Mouse (Mus musculus): Measurements from ENCODE around the gene Rps6kb2. TPM values are rescaled to one million over a fixed set of nuclear protein-coding genes. Genes with fewer than 3 reads are reported as not detected.

The Rps6kb2 gene
- polyA plus RNA-seq, 1 experiment from 2014 or later: 59.7 TPM

- Histone ChIP-seq H3K27ac (peak overlapping the region; percentile 12; the same call in 1 of the 2 replicates), H3K4me1 (peaks cover 36% of the 10 kb centered on the region), H3K9me3 (no peaks in the 10 kb centered on the region), H3K4me3 (no peak overlapping the region), H3K4me2 (replicated peaks) (no peak overlapping the region), H3K9ac (no peak overlapping the region), H3K36me3 (peaks cover 61% of the 10 kb centered on the region), H3K27me3 (no peaks in the 10 kb centered on the region)
- WGBS: 60% methylated on average over 2 of the region's 2 CpGs
- ATAC-seq (ENCODE audit: insufficient number of reproducible peaks, insufficient read depth, low FRiP score, low TSS enrichment): no peak
Observed at GRCm38 (mm10) chr19:4196048-4196447, 32.9 kb upstream of the Rps6kb2 start.

GRCm38 (mm10) chr19:4194776-4195650 lies 31.9 kb upstream of the Rps6kb2 start:
- no peak overlapping the region for H3K4me3 ChIP-seq

GRCm38 (mm10) chr19:4194021-4194724 lies 31.0 kb upstream of the Rps6kb2 start:
- ATAC-seq (ENCODE audit: insufficient number of reproducible peaks, insufficient read depth, low FRiP score, low TSS enrichment): no peak
- Histone ChIP-seq H3K4me3 (no peak overlapping the region), H3K9me3 (no peaks in the 10 kb centered on the region), H3K4me2 (replicated peaks) (peak overlapping the region; percentile 90; the same call in 1 of the 2 replicates), H3K9ac (no peak overlapping the region), H3K27ac (no peak overlapping the region), H3K4me1 (peaks cover 23% of the 10 kb centered on the region), H3K36me3 (peaks cover 53% of the 10 kb centered on the region), H3K27me3 (no peaks in the 10 kb centered on the region)
- WGBS: 92% methylated on average over 8 of the region's 8 CpGs

More at GRCm38 (mm10) chr19:4194776-4195650, 31.9 kb upstream of the Rps6kb2 start:
- H3K4me2 ChIP-seq (replicated peaks): no peak overlapping the region
- H3K4me1 ChIP-seq: peaks cover 26% of the 10 kb centered on the region
- H3K36me3 ChIP-seq: peaks cover 56% of the 10 kb centered on the region
- H3K27ac ChIP-seq: no peak overlapping the region
- WGBS: 82% methylated on average over 12 of the region's 12 CpGs
- no peaks in the 10 kb centered on the region for H3K27me3 ChIP-seq
- no peak for ATAC-seq (ENCODE audit: insufficient number of reproducible peaks, insufficient read depth, low FRiP score, low TSS enrichment)
- no peaks in the 10 kb centered on the region for H3K9me3 ChIP-seq
- H3K9ac ChIP-seq: no peak overlapping the region

DNA sequence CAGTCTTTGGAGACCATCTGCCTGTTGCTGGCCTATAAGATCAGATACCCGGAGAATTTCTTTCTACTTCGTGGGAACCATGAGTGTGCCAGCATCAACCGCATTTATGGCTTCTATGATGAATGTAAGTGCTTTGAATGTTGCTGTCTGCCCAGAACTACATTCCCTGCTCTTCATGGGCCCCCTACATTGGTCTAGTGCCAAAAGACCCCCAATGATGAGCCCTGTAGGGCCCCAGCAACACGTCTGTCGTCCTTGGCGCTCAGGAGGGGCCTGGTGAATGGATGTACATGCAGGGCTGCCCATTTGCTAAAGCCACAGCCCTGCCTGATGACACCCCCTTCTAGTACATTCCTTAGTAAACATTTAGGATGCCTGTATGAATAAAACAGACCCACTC lies 30.0 kb upstream of the Rps6kb2 start:
- no peak for ATAC-seq (ENCODE audit: insufficient number of reproducible peaks, insufficient read depth, low FRiP score, low TSS enrichment)
- no peaks in the 10 kb centered on the region for H3K27me3 ChIP-seq
- H3K4me1 ChIP-seq: peaks cover 23% of the 10 kb centered on the region
- H3K36me3 ChIP-seq: peaks cover 50% of the 10 kb centered on the region
- H3K4me2 ChIP-seq (replicated peaks): peak overlapping the region; percentile 90
- peak overlapping the region; percentile 68 for H3K4me3 ChIP-seq
- 69% methylated on average over 6 of the region's 6 CpGs for WGBS
- H3K27ac ChIP-seq: no peak overlapping the region
- H3K9ac ChIP-seq: peak overlapping the region; percentile 95
- no peaks in the 10 kb centered on the region for H3K9me3 ChIP-seq

GRCm38 (mm10) chr19:4192251-4192985 lies 29.3 kb upstream of the Rps6kb2 start:
- Histone ChIP-seq H3K9ac (peak overlapping the region; percentile 95), H3K9me3 (no peaks in the 10 kb centered on the region), H3K27me3 (no peaks in the 10 kb centered on the region), H3K4me3 (peak overlapping the region; percentile 68), H3K27ac (peak overlapping the region; percentile 96), H3K36me3 (peaks cover 45% of the 10 kb centered on the region), H3K4me2 (replicated peaks) (peak overlapping the region; percentile 90), H3K4me1 (peaks cover 23% of the 10 kb centered on the region)
- ATAC-seq (ENCODE audit: insufficient number of reproducible peaks, insufficient read depth, low FRiP score, low TSS enrichment): no peak
- WGBS: under 1% methylated on average over 51 of the region's 52 CpGs

DNA sequence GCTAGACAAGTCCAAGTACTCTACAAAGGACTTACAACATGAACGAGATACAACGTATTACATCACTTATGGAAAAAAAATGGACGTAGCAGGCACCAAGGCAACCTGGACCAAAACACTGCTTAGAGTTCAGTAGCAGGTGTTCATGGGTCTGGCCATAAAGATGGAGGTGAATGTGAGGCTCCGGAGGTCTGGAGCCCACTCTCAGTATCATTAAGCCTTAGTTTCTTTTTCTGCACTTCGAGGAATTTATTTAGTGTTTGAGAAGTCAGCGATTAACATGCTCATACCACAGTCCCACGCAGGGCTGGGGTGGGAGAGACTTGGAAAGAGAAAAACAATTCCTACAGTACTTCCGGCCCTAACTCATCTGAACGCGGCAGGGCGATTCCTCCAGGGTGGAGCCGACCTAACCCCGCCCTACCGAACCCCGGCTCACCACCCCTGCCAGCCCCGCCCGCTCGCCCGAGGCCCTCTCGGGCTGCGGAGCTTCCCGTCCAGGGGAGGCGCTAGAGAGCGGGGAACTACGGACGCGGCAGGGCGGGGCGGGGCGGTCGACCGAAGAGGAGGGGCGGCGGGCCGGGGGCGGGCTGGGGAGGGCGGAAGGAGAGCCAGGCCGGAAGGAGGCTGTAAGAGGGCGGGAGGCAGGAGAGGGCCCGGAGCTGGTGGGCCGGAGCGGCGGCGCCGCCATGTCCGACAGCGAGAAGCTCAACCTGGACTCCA lies 28.5 kb upstream of the Rps6kb2 start, which contains the start of gene Ppp1ca:
Gene Ppp1ca (plus strand): TSS at position 538 of the 723 bp plus-strand sequence.
- ATAC-seq (ENCODE audit: insufficient number of reproducible peaks, insufficient read depth, low FRiP score, low TSS enrichment): peak; percentile 85
- Histone ChIP-seq H3K4me3 (peak within 1 kb of the TSS; percentile 68), H3K27me3 (no peaks in the 10 kb centered on the region), H3K4me2 (replicated peaks) (peak within 1 kb of the TSS; percentile 90), H3K9ac (peak within 1 kb of the TSS; percentile 95), H3K36me3 (peaks cover 38% of the 10 kb centered on the region), H3K9me3 (no peaks in the 10 kb centered on the region), H3K27ac (peak within 1 kb of the TSS; percentile 96), H3K4me1 (peaks cover 21% of the 10 kb centered on the region)
- WGBS: 8% methylated on average over 27 of the region's 47 CpGs

DNA sequence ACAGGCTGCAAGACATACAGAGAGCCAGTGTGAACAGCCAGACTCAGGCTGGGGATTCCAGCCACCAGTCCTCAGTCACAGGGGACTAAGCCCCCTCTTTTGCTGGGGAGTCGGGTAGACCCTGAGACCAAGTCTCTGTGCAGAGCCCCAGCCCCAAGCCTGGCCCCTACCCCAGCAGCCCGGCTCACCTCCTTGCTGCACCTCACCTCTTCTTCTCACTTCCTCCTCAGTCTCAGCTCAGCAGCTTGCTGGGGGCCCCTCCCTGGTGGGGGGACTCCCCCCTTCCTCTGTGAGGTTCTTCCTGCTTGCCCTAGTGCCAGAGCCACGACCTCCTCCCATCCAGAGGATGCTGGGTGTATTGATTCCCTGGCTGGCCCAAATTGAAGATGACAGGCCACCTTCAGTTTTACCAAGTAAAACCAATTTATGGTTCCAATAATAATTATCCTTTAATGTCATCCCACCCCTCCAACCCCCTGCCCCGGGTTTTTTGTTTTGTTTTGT lies 27.7 kb upstream of the Rps6kb2 start, which contains the start of gene Tbc1d10c:
Gene Tbc1d10c (minus strand): TSS at position 454 of the 504 bp plus-strand sequence.
- Histone ChIP-seq H3K9ac (peak within 1 kb of the TSS; percentile 95), H3K36me3 (peaks cover 30% of the 10 kb centered on the region), H3K9me3 (no peaks in the 10 kb centered on the region), H3K4me3 (peak within 1 kb of the TSS; percentile 68), H3K27ac (peak within 1 kb of the TSS; percentile 96), H3K4me1 (peaks cover 13% of the 10 kb centered on the region), H3K27me3 (no peaks in the 10 kb centered on the region), H3K4me2 (replicated peaks) (peak within 1 kb of the TSS; percentile 90)
- ATAC-seq (ENCODE audit: insufficient number of reproducible peaks, insufficient read depth, low FRiP score, low TSS enrichment): no peak
- 61% methylated on average over 4 of the region's 4 CpGs for WGBS

DNA sequence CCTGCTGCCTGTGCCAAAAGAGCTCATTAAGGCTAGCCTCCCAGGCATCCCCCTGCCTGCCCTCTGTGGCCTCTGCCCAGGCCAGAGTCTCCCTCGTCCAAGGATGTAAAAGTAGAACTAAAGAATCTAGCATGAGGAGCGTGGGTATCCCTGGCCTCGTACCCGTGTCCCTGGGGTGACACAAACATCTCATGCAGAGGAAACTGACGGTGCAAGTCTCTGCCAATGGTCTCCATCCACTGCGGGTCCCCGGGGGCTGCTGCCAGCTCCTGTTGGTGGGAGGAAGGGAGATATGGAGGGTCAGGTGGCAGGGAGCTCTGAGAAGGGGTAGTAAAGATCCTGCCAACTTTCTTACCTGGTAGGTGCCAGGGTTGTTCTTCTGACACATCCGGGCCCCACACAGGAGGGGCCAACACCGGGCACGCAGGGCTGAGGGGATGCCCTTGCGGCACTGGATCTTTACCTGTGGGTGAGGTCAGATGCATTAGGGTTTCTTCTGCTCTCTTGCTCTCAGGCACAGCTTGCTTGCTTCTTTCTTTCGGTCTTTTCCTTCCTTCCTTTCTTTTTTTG lies 26.0 kb upstream of the Rps6kb2 start:
- Histone ChIP-seq H3K4me1 (peaks cover 26% of the 10 kb centered on the region), H3K4me3 (no peak overlapping the region), H3K27me3 (no peaks in the 10 kb centered on the region), H3K4me2 (replicated peaks) (no peak overlapping the region), H3K27ac (no peak overlapping the region), H3K36me3 (peaks cover 12% of the 10 kb centered on the region), H3K9me3 (no peaks in the 10 kb centered on the region), H3K9ac (no peak overlapping the region)
- no peak for ATAC-seq (ENCODE audit: insufficient number of reproducible peaks, insufficient read depth, low FRiP score, low TSS enrichment)
- 87% methylated on average over 12 of the region's 12 CpGs for WGBS

DNA sequence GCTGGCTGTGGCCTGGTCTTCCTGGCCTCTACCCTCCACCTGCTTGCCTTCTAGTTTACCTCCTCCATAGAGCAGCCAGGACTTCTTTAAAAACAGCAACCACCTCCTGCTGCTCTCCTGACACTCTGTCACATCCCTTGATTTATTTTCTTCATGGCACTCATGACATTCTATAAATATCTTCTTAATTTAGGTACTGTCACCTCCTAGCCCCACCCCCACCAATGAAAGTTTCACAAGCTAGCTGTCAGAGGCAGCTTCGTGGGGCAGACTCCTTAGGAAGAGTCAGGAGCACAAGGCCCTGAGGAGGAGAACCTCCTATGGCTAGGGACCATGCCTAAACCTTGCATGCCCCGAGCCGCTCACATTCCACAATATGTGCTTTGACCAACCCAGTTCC lies 24.1 kb upstream of the Rps6kb2 start:
- no peaks in the 10 kb centered on the region for H3K9me3 ChIP-seq
- H3K36me3 ChIP-seq: no peaks in the 10 kb centered on the region
- no peak overlapping the region for H3K4me2 ChIP-seq (replicated peaks)
- 74% methylated on average over 3 of the region's 3 CpGs for WGBS
- peaks cover 13% of the 10 kb centered on the region; the same call in 1 of the 2 replicates for H3K4me1 ChIP-seq
- no peaks in the 10 kb centered on the region for H3K27me3 ChIP-seq
- ATAC-seq (ENCODE audit: insufficient number of reproducible peaks, insufficient read depth, low FRiP score, low TSS enrichment): no peak
- H3K9ac ChIP-seq: no peak overlapping the region
- no peak overlapping the region for H3K27ac ChIP-seq
- H3K4me3 ChIP-seq: no peak overlapping the region
